Mouse (Mus musculus): ENCODE measurements around the gene Ica1l.
"Not testable (repeated sequence)": the region's sequence is repeated elsewhere in the genome, so short reads cannot be mapped to it uniquely, and the experiment has no call there.

The Ica1l gene

DNA sequence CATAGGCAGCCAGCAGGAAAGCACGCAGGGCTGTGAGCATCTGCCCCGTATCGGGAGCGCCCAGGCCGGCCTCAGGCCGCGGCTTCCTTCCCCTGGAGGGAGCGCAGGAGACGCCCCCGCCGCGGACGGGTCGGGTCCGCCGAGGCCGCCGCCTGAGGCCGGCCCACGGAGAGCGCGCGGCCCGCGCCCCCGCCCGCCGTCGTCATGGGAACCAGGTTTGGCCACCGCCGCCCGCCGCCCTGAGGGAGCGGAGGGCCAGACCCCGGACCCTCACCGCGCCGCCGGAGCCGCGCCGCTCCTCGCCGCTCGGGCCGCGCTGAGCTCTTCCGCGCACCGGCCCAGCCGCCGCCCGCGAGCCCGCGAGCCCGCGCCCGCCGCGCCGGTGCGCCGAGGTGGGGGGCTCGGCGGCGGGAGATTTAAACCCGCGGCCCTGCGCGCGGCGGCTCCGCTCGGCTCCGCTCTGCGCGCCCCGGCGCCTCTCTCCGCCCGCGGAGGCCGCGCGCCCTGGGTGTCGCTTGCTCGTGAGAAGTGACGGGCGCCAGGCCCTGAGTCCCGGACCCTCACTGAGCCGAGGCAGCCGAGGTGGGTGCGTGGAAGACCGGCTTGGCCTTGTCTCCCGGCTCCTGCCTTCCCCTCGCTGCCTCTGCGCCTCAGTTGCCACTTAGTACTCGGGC lies at the start of gene Ica1l:
Ica1l (minus strand) TSS at position 389 of the 674 bp plus-strand sequence.
- peak; percentile 82 for DNase-seq

DNA sequence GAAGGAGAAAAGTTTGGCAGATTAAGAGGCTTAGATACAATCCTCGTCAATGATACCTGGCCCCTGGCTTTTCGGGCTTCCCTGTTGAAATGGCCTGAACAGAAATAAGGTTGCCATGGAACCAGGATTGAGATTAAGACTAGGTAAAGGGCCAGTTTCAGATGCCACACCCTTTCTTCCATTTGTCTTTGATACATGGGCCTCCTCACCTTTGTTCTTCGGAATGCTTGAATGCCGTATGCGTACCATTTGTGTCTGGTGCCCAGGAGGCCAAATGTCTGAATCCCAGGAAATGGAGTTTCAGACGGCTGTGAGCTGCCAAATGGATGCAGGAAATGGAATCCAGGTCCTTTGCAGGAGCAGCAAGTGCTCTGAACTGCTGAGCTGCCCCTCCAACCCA lies 33.4 kb upstream of the Ica1l start:
- DNase-seq, result no peak

DNA sequence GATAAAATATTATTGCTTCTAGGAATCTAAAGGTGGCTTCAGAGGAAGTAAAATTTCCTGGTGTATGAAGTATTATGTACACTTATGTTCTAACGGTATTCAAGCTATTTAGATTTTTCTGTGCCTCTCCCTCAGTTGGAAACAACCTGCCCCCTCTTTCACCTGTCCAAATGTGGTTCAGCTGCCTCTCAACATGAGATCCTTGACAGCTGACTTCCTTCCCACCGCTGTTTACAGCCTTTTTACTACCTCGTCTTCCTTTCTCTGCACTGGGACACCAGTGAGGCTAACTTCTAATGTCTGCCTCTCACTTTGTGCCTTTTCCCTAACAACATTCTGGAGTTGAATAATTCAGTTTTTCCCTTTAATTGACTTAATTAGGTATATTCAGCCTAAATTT lies 32.6 kb upstream of the Ica1l start:
- DNase-seq, result no peak

DNA sequence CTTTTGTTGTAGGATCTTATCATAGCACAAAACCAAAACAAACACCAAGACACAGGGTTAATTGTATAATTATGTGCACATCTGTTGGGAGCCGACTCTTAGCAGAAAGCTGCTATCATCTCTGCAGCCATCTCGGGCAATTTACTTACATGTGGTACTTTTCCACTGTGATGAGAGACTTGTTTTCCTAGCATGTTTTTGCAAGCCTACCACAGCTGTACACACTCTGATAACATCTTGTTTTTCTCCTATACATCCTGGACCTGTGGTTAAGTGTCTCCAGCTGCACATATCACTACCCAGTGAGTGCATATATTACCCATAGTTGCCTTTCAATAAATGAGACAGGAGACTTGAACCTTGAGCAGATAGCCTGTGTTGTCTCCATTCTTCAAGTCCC lies 32.0 kb upstream of the Ica1l start:
- DNase-seq, result peak; percentile 40

DNA sequence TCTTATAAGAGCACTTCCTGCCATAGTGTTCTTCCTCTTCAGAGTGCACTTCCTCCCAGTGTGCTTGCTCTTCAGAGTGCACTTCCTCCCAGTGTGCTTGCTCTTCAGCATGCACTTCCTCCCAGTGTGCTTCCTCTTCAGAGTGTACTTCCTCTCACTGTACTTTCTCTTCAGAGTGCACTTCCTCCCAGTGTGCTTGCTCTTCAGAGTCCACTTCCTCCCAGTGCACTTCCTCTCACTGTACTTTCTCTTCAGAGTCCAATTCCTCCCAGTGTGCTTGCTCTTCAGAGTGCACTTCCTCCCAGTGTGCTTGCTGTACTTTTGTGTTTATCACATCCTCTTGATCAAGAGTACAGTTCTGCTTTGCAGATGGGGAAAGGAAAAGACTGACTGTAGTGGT lies 27.7 kb upstream of the Ica1l start:
- not testable (repeated sequence) for DNase-seq

GRCm38 (mm10) chr1:60056310-60056709 lies 13.3 kb upstream of the Ica1l start:
- no peak for DNase-seq

DNA sequence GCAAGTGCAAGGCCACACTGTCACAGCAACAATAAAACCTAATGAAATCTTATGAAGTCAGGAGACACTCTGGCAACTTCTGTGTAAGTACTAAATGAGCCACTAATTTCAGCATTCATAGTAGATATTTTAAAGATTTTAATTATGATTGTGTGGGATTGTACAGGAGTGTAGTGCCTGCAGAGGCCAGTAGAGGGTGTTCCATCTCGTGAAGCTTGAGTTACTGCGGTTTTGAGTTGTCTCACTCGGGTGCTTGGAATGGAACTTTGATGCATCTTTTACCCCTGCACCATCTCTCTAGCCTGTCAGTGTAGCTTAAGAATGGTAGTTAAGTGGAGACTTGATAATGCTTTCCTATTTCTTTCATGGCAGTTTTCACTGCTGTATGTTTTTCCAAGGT lies 11.7 kb upstream of the Ica1l start:
- DNase-seq, result peak; percentile 63

DNA sequence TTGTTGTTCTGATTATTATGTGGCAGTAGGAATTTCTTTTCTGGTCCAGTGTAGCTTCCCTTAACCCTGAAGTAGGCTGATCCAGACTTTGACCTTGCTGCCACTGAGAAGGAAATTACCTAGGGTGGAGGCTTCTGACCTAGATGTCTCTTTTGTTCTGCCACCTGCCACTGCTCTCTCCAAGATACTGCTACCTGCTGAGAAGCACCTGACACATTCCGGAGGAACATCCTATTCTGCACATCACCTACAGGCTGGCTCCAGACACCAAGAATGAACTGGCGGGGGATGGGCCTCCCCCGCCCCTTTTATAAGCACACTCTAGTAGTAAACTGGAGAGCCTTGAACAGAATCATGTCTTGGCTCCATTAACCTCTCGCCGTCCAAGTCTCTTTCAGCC lies 4.5 kb upstream of the Ica1l start:
- DNase-seq, result not testable (repeated sequence)

DNA sequence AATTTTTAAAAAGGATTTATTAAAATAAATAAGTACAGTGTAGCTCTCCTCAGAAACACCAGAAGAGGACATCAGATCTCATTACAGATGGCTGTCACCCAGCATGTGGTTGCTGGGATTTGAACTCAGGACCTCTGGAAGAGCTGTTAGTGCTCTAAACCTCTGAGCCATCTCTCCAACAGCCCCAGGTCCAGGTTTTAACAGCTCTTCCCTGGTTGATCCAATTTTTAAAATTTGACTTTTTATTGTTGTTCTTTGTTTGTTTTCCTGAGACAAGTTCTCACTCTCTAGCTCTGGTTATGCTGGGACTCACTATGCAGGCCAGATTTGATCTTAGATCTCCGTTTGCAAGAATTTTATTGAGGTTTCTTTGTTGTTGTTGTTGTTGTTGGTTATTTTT lies 1.6 kb upstream of the Ica1l start:
- no peak for DNase-seq

DNA sequence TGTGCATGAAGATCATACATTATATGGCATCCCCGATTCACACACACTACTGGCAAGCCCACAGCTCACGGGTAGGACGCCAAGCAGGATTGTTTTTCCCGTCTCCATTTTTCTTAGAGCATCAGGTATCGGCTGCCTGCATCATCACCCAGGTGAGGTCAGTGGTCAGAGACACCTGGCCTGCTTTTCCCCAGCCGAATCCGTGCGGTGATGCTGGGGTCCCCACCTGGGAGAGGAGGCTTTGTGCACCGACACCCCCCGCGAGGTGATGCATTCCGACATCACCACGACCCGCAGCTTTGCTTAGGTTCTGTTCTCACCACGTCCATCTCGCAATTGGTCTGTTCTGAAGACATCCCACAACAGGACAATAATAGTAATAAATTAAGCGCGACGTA lies 587 bp downstream of the Ica1l start:
- DNase-seq, result peak; percentile 65

GRCm38 (mm10) chr1:60035044-60035443 lies 7.9 kb downstream of the Ica1l start:
- no peak for DNase-seq

- DNase-seq, result no peak
These were observed 25.9 kb downstream of the Ica1l start for GRCm38 (mm10) chr1:60017031-60017469.

DNA sequence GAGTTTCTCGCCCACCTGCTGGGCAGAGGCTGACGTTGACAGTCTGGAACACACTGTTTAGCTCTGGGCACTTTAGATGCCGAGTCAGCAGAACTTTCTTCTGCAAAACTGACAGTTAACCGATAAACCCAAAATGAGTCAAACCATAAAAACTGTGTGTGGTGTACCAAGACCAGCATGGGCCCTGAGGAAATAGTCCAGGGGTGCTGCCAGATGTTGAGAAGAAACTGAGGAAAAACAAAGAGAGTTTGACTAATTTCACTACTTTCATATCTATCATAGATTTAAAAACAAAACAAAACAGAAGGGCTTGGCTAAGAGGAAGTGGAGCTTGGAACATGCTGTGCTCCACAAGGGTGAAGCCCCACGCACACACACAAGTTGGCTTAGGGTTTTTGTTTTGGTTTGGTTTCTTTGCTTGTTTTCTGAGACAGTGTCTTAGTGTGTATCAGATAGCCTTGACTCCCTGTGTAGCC lies 26.8 kb downstream of the Ica1l start:
- DNase-seq, result no peak

GRCm38 (mm10) chr1:60015511-60015910 lies 27.5 kb downstream of the Ica1l start:
- DNase-seq, result no peak

DNA sequence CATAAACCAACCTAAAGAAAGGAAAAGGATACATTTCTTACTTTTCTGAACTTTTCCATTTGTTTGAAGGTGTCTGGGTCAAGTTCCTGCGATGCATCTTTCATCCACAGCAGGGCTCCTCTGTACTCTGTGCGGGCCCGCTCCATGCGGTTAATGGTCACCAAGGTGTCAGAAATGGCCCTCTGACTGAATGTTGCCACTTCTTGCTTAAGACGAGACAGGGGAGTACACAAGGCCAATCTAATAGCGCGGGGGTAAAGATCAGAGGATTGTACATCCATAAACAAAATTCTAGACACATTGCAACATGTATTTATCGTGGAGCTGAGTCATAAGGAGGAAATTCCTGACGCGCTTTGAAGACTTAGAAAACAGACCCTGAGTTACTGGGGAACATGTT lies 29.2 kb downstream of the Ica1l start:
- DNase-seq, result no peak

- DNase-seq, result no peak
These were observed 34.2 kb downstream of the Ica1l start for GRCm38 (mm10) chr1:60008743-60009142.

- DNase-seq, result no peak
These were observed 35.6 kb downstream of the Ica1l start for GRCm38 (mm10) chr1:60007337-60007736.

DNA sequence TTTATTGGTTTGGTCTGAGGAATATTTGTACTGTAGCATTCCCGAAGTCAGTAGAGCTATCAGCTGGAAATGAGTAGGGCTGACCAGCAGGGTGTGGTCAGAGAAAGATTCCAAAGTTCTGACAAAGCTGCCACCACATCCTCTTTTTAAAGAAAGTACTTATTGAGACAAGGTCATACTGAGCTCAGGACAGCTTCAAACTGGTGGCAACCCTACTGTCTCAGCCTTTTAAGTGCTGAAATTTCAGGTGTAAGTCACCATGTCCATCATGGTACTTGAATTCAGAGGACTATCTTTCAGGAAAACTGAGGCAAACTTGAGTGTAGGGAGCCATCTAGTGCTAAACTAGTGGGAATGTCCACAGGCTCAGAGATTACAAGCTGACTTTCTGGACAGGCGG lies 42.7 kb downstream of the Ica1l start:
- DNase-seq, result no peak

DNA sequence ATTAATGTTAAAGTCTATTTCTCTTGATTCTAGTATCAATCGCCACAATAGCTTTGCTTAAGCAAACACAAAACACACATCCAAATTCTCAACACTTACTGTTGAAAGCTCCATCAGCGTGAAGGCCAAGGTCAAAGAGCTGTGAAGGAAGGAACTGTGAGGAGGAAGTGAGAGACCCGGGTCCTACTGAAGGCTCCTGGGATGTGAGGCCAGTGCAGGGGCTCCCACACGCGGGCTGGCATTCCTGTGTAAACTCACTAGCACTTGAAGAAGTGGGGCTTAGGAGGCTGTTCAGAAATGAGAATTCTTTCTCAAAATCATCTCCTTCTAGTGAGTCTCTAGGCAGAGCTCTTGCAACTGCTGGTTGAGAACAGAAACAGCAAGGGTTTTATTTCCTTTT lies 45.6 kb downstream of the Ica1l start:
- DNase-seq, result no peak

DNA sequence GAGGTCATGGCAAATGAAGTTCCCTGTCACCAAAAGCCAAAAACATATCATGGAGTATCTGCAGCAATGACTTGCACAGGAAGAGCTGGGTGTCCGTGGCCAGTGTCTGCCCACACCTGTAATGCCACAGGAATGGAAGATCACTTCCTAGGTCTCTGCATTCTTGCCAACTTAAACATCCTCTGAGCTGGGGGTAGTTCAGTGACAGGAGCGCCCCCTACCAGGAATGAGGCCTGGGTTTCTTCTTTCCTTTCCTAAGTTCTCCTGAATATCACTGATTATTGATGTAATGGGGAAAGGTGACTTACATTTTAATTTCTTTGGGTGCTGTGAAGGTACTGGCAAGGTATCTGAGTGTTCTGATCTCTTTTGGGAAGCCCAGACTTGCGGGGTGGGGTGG lies 47.3 kb downstream of the Ica1l start:
- DNase-seq, result peak; percentile 17

DNA sequence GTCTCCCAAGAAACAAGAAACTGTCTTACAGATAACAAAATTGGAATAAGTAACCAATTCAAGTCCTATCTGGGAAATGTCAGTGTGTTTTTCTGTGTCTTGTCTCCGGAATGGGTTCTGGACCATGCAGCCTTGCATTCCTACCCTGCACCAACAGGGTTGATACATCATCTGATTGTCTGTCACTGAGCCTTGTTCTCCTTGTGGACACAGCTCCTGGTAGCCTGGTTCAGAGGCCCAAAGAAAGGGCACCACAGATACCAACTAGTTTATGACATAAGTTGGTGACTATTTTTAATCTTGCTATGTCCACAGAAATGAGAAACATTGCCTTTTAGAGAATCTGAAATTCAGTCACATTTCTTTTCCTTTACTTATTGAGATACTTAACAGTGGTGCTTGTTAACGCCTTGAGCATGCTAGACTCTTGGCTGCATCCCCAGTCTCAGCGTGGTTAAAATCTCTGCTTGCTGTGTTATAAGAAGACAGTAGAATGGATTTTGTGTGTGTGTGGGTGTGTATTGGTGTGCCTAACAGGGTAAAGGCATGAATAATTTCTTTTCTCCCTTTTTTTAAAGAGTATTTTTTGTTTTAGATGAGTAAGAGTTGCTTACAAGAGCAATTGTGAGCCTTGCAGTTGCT lies 55.5 kb downstream of the Ica1l start:
- no peak for DNase-seq

- DNase-seq, result no peak
These were observed 56.4 kb downstream of the Ica1l start for GRCm38 (mm10) chr1:59986626-59987025.

- DNase-seq, result peak; percentile 63
These were observed 75.7 kb downstream of the Ica1l start for GRCm38 (mm10) chr1:59967291-59967690.

- no peak for DNase-seq
These were observed 76.7 kb downstream of the Ica1l start for GRCm38 (mm10) chr1:59966171-59966785.

Measured in thymus, postnatal 4 days (tissue).